Mouse (Mus musculus): ENCODE measurements around the gene Rad54l2.

Rad54l2 gene

GRCm38 (mm10) chr9:106673860-106674259 is 115.1 kb downstream of the Rad54l2 start:
- no peak for DNase-seq

GRCm38 (mm10) chr9:106664856-106665255 is 124.1 kb downstream of the Rad54l2 start:
- DNase-seq: no peak

- DNase-seq: no peak
Measured at GRCm38 (mm10) chr9:106664433-106664832, 124.6 kb downstream of the Rad54l2 start.

GRCm38 (mm10) chr9:106663200-106663599 is 125.8 kb downstream of the Rad54l2 start:
- DNase-seq: no peak

GRCm38 (mm10) chr9:106659935-106660334 is 129.1 kb downstream of the Rad54l2 start:
- DNase-seq: no peak

GRCm38 (mm10) chr9:106659441-106659840 is 129.6 kb downstream of the Rad54l2 start:
- DNase-seq: no peak

- no peak for DNase-seq
Measured at GRCm38 (mm10) chr9:106657592-106657991, 131.4 kb downstream of the Rad54l2 start.

GRCm38 (mm10) chr9:106656820-106657219 is 132.2 kb downstream of the Rad54l2 start:
- no peak for DNase-seq

- no peak for DNase-seq
Measured at GRCm38 (mm10) chr9:106655884-106656720, 132.9 kb downstream of the Rad54l2 start, which contains the start of gene Grm2. Gene Grm2 (minus strand): TSS chr9:106656082.

- no peak for DNase-seq
Measured at GRCm38 (mm10) chr9:106652720-106653119, 136.3 kb downstream of the Rad54l2 start.

GRCm38 (mm10) chr9:106647226-106647625 is 141.8 kb downstream of the Rad54l2 start:
- DNase-seq: no peak

- DNase-seq: no peak
Measured at GRCm38 (mm10) chr9:106645684-106646271, 143.2 kb downstream of the Rad54l2 start.

GRCm38 (mm10) chr9:106643787-106644186 is 145.2 kb downstream of the Rad54l2 start:
- DNase-seq: no peak

- peak; percentile 58 for DNase-seq
Measured at GRCm38 (mm10) chr9:106643128-106643527, 145.9 kb downstream of the Rad54l2 start.

- no peak for DNase-seq
Measured at GRCm38 (mm10) chr9:106641346-106641745, 147.6 kb downstream of the Rad54l2 start.

- DNase-seq: no peak
Measured at GRCm38 (mm10) chr9:106638154-106638553, 150.8 kb downstream of the Rad54l2 start.
